Mouse (Mus musculus) left cerebral cortex, postnatal 36 days (tissue): ENCODE data around the gene Grin2a. TPM values are rescaled to one million over a fixed set of nuclear protein-coding genes. Genes with fewer than 3 reads are reported as not detected.

Source experiments
- DNase-seq, 2 experiments: peaks; one replicate each; pipeline ENCODE4 v3.0.0; 2021 to 2022; ENCODE audit warnings: low spot score in 2 of 2, mixed read lengths in 1 of 2
- intact Hi-C: fragments of 180-260 bp; cut with DNase I; formaldehyde crosslinking; loops from one replicate; pipeline ENCODE4 v1.15.1; 2025
- total RNA-seq, 2 experiments: library from RNA; stranded (reverse); gene quantifications; 2 replicates each; pipeline ENCODE4 v1.2.3; 2021

Gene Grin2a
- total RNA-seq, 2 experiments from 2014 or later, result 242 to 256 TPM

DNA sequence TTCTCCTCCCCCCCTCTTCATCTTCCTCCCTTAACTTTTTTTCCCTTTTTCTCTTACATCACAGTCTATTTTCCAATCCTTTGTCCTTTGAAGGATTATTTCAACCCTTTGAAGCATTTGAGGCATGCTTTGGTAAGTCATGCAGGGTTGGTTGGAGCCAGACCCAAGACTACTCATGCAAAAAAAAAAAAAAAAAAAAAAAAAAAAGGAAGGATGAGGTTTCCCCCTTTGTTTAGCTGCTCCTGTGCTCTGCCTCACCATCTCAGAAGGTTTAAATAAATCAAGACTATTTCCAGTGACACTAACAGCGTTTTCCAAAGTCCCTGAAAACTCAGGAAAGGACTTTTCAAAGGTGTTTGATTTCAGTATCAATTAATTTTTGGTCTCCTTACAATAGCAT is 423.6 kb downstream of the Grin2a start:
- DNase-seq, result no peak
- intact Hi-C loops, result no loop called here

GRCm38 (mm10) chr16:9567286-9567685 is 428.1 kb downstream of the Grin2a start:
- intact Hi-C loops, result no loop called here
- no peak for DNase-seq

DNA sequence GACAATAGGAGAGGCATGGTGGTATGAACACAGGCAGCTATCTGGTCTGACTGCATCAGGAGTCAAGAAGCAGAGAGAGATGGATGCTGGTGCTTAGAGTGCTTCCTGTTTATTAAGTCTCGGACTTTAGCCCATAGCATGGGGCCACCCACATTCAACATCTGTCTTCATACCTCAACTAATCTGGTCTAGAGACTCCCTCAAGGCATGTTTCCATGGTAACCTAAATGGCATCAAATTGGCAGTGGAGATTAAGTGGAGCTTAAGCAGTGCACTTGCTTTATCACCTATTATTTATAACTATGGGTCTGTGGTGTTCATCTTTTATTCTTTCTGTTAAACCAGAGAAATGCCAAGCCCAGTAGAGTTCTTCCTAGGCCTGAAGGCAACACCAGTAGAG is 433.5 kb downstream of the Grin2a start:
- intact Hi-C loops, result no loop called here
- no peak for DNase-seq

DNA sequence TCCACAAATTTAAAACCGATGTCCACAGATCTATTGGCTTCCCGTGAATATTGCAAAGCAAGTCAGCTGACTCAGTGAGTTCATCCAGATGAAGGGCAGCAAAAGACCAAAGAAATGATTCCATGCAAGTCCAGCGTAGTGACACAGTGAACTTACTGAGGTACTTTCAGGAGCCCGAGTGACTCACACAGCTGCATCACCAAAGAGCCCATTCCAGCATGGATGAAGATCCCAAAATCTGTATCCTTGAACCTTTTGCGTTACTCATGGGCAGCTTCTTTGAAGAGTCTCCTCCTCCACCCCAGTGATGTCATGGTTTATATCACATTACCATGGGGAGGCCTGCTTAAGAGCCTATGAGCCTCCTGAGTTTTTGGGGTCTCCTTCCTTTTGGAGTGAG is 460.2 kb downstream of the Grin2a start:
- intact Hi-C loops, result no loop called here
- no peak for DNase-seq

GRCm38 (mm10) chr16:9533564-9534332 is 461.6 kb downstream of the Grin2a start:
- DNase-seq, result no peak

GRCm38 (mm10) chr16:9532843-9533532 is 462.4 kb downstream of the Grin2a start:
- no peak for DNase-seq
- intact Hi-C loops, result no loop called here

More at GRCm38 (mm10) chr16:9533564-9534332, 461.6 kb downstream of the Grin2a start:
- intact Hi-C loops, result no loop called here

DNA sequence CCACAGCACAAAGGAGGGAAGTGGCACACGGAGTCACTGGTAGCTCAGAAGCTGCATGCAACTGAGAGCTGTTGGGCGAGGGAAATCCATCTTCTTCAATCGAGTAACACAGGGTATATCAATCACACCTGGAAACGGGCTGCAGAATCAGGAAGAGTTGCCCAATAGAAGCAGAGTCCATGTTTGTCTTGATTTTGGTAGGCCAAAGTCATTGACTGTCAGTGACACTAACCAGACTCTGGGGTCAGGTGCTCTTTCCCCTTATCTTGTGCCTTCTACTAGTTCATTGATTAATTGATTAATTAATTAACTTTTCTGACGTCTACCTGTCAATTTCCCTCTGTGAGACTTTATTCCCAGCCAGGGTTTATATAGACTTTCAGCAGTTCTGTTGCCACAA is 468.1 kb downstream of the Grin2a start:
- intact Hi-C loops, result no loop called here
- no peak for DNase-seq

GRCm38 (mm10) chr16:9523314-9523713 is 472.0 kb downstream of the Grin2a start:
- intact Hi-C loops, result no loop called here
- no peak for DNase-seq

Other genes with a start within 250 kb of the Grin2a start
- not detected for gene Rpl39l, start 174.7 kb upstream of the Grin2a start, total RNA-seq
- gene Atf7ip2, start 197.2 kb upstream of the Grin2a start, total RNA-seq, result not detected